Mouse (Mus musculus): Measurements from ENCODE around the gene Top3b. TPM values are rescaled to one million over a fixed set of nuclear protein-coding genes. Genes with fewer than 3 reads are reported as not detected.
A peak's percentile ranks its signal among the peaks of the same experiment; 100 is the strongest.
"Not testable (repeated sequence)": the region's sequence is repeated elsewhere in the genome, so short reads cannot be mapped to it uniquely, and the experiment has no call there.

Top3b gene
- total and polyA plus RNA-seq, 2 experiments = 18.8 to 40.9 TPM

DNA sequence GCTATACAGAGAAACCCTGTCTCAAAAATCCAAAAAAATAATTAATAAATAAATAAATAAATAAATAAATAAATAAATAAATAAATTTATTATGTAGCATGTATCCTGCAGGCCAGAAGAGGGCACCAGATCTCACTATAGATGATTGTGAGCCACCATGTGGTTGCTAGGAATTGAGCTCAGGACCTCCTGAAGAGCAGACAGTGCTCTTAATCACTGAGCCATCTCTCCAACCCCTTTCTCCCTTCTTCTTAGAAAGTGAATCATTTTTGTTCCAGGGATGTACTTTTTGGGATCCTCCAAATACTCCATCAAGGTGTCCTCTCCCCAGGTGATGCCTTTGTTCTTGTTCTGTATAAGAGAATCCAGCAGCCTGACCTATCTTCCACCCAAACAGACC, 21.3 kb upstream of the Top3b start:
- Histone ChIP-seq H3K36me3 (ENCODE audit: control insufficient read depth, insufficient read depth, low read length) (no peaks in the 10 kb centered on the region), H3K79me2 (ENCODE audit: control insufficient read depth, insufficient read depth, low read length) (no peaks in the 10 kb centered on the region), H3K9ac (ENCODE audit: low read depth, low read length) (no peak overlapping the region), H3K27ac (replicated peaks; ENCODE audit: insufficient read depth, low read depth, low read length) (no peak overlapping the region), H3K4me3 (ENCODE audit: insufficient read depth, low read depth, low read length) (no peak overlapping the region), H3K4me1 (ENCODE audit: control insufficient read depth, insufficient read depth, low read length) (no peaks in the 10 kb centered on the region), H3K27me3 (ENCODE audit: control insufficient read depth, insufficient read depth, low read length) (no peaks in the 10 kb centered on the region)
- DNase-seq (ENCODE audit: extremely low read depth, low read depth, low spot score) = no peak
- TF ChIP-seq POLR2A (IDR thresholded peaks at IDR 0.05; ENCODE audit: extremely low read depth, insufficient read depth, low read length) (no peak), CTCF (IDR thresholded peaks at IDR 0.05; ENCODE audit: low read depth, low read length) (no peak)

- no peak overlapping the region for H3K9ac ChIP-seq (ENCODE audit: low read depth, low read length)
- no peak overlapping the region for H3K4me3 ChIP-seq (ENCODE audit: insufficient read depth, low read depth, low read length)
- no peak for DNase-seq (ENCODE audit: extremely low read depth, low read depth, low spot score)
- H3K4me1 ChIP-seq (ENCODE audit: control insufficient read depth, insufficient read depth, low read length) = no peaks in the 10 kb centered on the region
- no peak overlapping the region for H3K27ac ChIP-seq (replicated peaks; ENCODE audit: insufficient read depth, low read depth, low read length)
- TF ChIP-seq CTCF (IDR thresholded peaks at IDR 0.05; ENCODE audit: low read depth, low read length) = no peak
- 81% methylated on average over 3 of the region's 3 CpGs for WGBS
- H3K36me3 ChIP-seq (ENCODE audit: control insufficient read depth, insufficient read depth, low read length) = no peaks in the 10 kb centered on the region
- no peaks in the 10 kb centered on the region for H3K79me2 ChIP-seq (ENCODE audit: control insufficient read depth, insufficient read depth, low read length)
- H3K27me3 ChIP-seq (ENCODE audit: control insufficient read depth, insufficient read depth, low read length) = no peaks in the 10 kb centered on the region
Observed at GRCm38 (mm10) chr16:16852411-16852810, 18.1 kb upstream of the Top3b start.

GRCm38 (mm10) chr16:16854836-16855235, 15.7 kb upstream of the Top3b start:
- Histone ChIP-seq H3K4me3 (ENCODE audit: insufficient read depth, low read depth, low read length) (no peak overlapping the region), H3K9ac (ENCODE audit: low read depth, low read length) (no peak overlapping the region), H3K4me1 (ENCODE audit: control insufficient read depth, insufficient read depth, low read length) (no peaks in the 10 kb centered on the region), H3K79me2 (ENCODE audit: control insufficient read depth, insufficient read depth, low read length) (no peaks in the 10 kb centered on the region), H3K27ac (replicated peaks; ENCODE audit: insufficient read depth, low read depth, low read length) (no peak overlapping the region), H3K27me3 (ENCODE audit: control insufficient read depth, insufficient read depth, low read length) (no peaks in the 10 kb centered on the region), H3K36me3 (ENCODE audit: control insufficient read depth, insufficient read depth, low read length) (no peaks in the 10 kb centered on the region)
- DNase-seq (ENCODE audit: extremely low read depth, low read depth, low spot score) = peak; percentile 47
- WGBS = 18% methylated on average over 6 of the region's 6 CpGs
- TF ChIP-seq CTCF (IDR thresholded peaks at IDR 0.05; ENCODE audit: low read depth, low read length) = peak; percentile 35; the same call in 1 of the 2 replicates
- no peak for TF ChIP-seq POLR2A (IDR thresholded peaks at IDR 0.05; ENCODE audit: extremely low read depth, insufficient read depth, low read length)

DNA sequence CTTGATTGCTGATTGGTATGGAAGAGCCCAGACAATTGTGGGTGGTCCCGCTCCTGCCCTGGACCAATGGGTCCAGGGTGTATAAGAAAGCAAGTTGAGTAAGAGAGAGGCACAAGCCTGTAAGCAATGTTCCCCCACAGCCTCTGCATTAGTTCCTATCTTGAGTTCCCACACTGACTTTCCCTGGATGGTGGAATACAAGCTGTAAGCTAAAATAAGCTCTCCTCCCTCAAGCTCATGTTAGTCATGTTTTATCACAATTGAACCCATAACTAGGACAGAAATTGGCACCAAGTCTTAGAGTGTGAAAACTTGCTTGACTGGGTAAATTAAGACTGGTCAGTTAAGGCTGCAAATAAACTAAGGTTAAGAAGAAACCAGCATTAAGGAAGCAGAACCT, 15.0 kb upstream of the Top3b start:
- Histone ChIP-seq H3K79me2 (ENCODE audit: control insufficient read depth, insufficient read depth, low read length) (no peaks in the 10 kb centered on the region), H3K36me3 (ENCODE audit: control insufficient read depth, insufficient read depth, low read length) (no peaks in the 10 kb centered on the region), H3K4me3 (ENCODE audit: insufficient read depth, low read depth, low read length) (no peak overlapping the region), H3K4me1 (ENCODE audit: control insufficient read depth, insufficient read depth, low read length) (no peaks in the 10 kb centered on the region), H3K27me3 (ENCODE audit: control insufficient read depth, insufficient read depth, low read length) (no peaks in the 10 kb centered on the region), H3K9ac (ENCODE audit: low read depth, low read length) (no peak overlapping the region), H3K27ac (replicated peaks; ENCODE audit: insufficient read depth, low read depth, low read length) (no peak overlapping the region)
- WGBS = 91% methylated on average over 1 of the region's 1 CpGs
- TF ChIP-seq POLR2A (IDR thresholded peaks at IDR 0.05; ENCODE audit: extremely low read depth, insufficient read depth, low read length) (no peak), CTCF (IDR thresholded peaks at IDR 0.05; ENCODE audit: low read depth, low read length) (no peak)
- no peak for DNase-seq (ENCODE audit: extremely low read depth, low read depth, low spot score)

DNA sequence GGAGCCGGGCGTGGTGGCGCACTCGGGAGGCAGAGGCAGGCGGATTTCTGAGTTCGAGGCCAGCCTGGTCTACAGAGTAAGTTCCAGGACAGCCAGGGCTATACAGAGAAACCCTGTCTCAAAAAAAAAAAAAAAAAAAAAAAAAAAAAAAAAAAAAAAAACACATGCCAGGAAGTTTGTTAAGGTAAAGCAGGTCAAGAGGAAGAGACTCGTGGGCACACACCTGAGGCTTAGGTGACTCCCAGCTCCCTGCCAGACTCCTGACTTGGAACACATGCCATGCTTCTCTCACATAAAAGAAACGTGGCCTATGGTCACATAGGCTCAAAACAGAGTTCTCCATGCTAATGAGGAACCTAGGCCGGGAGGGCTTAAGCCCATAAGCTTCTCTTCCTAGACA, 14.5 kb upstream of the Top3b start:
- not testable (repeated sequence) for H3K79me2 ChIP-seq (ENCODE audit: control insufficient read depth, insufficient read depth, low read length); H3K9ac ChIP-seq (ENCODE audit: low read depth, low read length); H3K4me3 ChIP-seq (ENCODE audit: insufficient read depth, low read depth, low read length); H3K27me3 ChIP-seq (ENCODE audit: control insufficient read depth, insufficient read depth, low read length); H3K4me1 ChIP-seq (ENCODE audit: control insufficient read depth, insufficient read depth, low read length); H3K27ac ChIP-seq (replicated peaks; ENCODE audit: insufficient read depth, low read depth, low read length); H3K36me3 ChIP-seq (ENCODE audit: control insufficient read depth, insufficient read depth, low read length); DNase-seq (ENCODE audit: extremely low read depth, low read depth, low spot score)
- WGBS = 82% methylated on average over 9 of the region's 9 CpGs

- H3K4me3 ChIP-seq (ENCODE audit: insufficient read depth, low read depth, low read length) = no peak overlapping the region
- no peaks in the 10 kb centered on the region for H3K79me2 ChIP-seq (ENCODE audit: control insufficient read depth, insufficient read depth, low read length)
- no peaks in the 10 kb centered on the region for H3K36me3 ChIP-seq (ENCODE audit: control insufficient read depth, insufficient read depth, low read length)
- 72% methylated on average over 13 of the region's 13 CpGs for WGBS
- H3K9ac ChIP-seq (ENCODE audit: low read depth, low read length) = no peak overlapping the region
- no peaks in the 10 kb centered on the region for H3K27me3 ChIP-seq (ENCODE audit: control insufficient read depth, insufficient read depth, low read length)
- no peak overlapping the region for H3K27ac ChIP-seq (replicated peaks; ENCODE audit: insufficient read depth, low read depth, low read length)
- DNase-seq (ENCODE audit: extremely low read depth, low read depth, low spot score) = peak; percentile 10
- TF ChIP-seq CTCF (IDR thresholded peaks at IDR 0.05; ENCODE audit: low read depth, low read length) = no peak
- no peak for TF ChIP-seq POLR2A (IDR thresholded peaks at IDR 0.05; ENCODE audit: extremely low read depth, insufficient read depth, low read length)
- H3K4me1 ChIP-seq (ENCODE audit: control insufficient read depth, insufficient read depth, low read length) = no peaks in the 10 kb centered on the region
Observed at GRCm38 (mm10) chr16:16856731-16857476, 13.6 kb upstream of the Top3b start.

Measured in liver, adult 2 months (tissue).